ENCODE assay signal across 19 mouse cellular contexts in genomic region chr19:47939361-47939760, GRCm38 (mm10). TPM values are rescaled to one million over a fixed set of nuclear protein-coding genes. Genes with fewer than 3 reads are reported as not detected.
"Had no signal": no experiment of that assay in that cellular context is flagged by ENCODE, and none has a peak within 500 bp of the region (broad histone marks: within the 10 kb centered on the region; RNA-seq: fewer than 3 reads in every experiment).

No protein-coding gene starts in this region.

- DNase-seq: kidney, adult 11 months; kidney, adult 8-10 months; kidney, postnatal 10 days; kidney, postnatal 36 days; left cerebral cortex, postnatal 4 days; liver, postnatal 0 days; lung, embryonic 14.5 days; thymus, adult 2 months; thymus, postnatal 14 days; thymus, postnatal 4 days had no signal

- ATAC-seq: liver, postnatal 0 days; lung, postnatal 0 days; midbrain, embryonic 15.5 days had no signal

RNA-seq across cellular contexts. Expression of gene Cfap58, which starts 1.9 kb away (rescaled TPM):
- total RNA-seq: megakaryocyte, adult 5-6 weeks had no signal
- polyA plus RNA-seq: kidney, embryonic 15.5 days; limb, embryonic 15.5 days; liver, embryonic 14.5 days; liver, postnatal 0 days; lung, embryonic 14.5 days; macrophage; small intestine, adult 2 months; spleen, adult 2 months had no signal

RNA-seq across cellular contexts. Expression of gene Cfap43, which starts 20.3 kb away (rescaled TPM):
- polyA plus RNA-seq: small intestine, adult 2 months; spleen, adult 2 months had no signal
